Mouse (Mus musculus): ENCODE results near the gene Clspn.
A peak's percentile ranks its signal among the peaks of the same experiment; 100 is the strongest.

Gene Clspn

DNA sequence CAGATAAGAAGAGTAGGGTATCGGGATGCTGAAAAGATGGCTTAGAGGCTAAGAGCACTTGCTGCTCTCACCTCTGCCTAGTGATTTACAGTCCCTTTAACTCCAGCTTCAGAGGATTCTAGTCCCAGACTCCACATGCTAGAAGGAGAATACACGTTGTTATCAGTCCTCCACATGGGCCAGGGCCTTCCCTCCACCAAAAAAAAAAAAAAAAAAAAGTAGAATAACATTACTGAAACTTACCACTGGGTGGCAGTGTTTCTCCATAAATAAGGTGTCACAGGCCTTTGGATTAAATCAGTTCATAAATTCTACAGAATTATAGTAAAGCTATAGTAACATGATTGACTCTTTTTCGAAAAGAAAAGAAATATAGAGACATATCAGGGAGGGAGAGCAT, 2.3 kb upstream of the Clspn start:
- no peak for DNase-seq (ENCODE audit: extremely low read depth, insufficient read length, low spot score)

DNA sequence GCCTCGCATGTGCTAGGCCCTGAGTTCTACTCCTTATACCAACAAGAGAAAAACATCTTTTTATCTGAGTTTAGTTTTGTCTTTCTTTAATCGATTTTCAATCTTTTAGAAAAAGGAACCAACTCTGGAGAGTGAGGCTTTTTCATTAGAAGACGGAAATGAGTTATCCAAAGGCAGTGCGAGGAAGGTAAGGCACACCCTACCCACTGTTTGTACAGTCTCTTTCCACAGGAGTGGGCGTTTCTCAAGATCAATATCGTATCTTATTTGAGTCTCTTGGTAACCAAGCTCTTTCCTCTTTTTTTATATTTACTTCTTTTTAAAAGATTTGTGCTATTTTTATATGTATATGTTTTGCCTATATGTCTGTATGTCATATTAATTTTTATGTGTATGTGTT, 7.1 kb downstream of the Clspn start:
- no peak for DNase-seq (ENCODE audit: extremely low read depth, insufficient read length, low spot score)

DNA sequence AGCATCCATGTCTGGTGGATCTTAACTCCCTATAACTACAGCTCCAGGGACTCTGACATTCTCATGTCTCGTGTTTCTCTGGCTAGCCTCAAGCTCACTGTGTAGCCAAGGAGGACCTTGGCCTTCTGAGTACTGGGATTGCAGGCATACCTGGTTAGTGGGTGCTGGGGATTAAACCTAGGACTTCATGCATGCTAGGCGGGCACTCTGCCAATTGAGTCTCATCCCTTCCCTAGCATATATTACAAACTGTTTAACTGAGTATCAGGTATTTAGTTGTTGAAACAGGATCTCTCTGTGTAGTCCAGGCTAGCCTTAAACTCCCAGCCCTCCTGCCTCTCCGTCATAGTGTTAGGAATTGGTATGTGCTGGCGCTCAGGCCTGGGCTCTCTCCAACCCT, 10.5 kb downstream of the Clspn start:
- no peak for DNase-seq (ENCODE audit: extremely low read depth, insufficient read length, low spot score)

DNA sequence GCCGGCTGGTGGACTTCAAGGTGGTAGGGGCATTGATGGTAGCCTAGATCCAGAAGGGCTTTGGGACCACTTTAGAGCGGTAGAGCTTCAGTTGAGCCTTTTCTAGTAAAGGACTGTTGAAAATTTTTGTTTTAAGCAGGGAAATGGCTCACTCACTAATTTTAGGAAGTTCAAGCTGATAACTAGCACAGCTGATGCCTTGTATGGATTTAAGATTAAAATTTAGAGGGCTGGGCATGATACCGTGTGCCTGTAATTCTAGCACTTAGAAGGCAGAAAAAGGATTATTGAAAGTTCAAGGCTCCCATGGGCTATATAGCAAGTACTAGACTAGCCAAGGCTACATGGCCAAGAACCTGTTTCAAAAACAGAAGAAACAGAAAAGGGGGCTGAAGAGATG, 13.0 kb downstream of the Clspn start:
- DNase-seq (ENCODE audit: extremely low read depth, insufficient read length, low spot score): no peak

DNA sequence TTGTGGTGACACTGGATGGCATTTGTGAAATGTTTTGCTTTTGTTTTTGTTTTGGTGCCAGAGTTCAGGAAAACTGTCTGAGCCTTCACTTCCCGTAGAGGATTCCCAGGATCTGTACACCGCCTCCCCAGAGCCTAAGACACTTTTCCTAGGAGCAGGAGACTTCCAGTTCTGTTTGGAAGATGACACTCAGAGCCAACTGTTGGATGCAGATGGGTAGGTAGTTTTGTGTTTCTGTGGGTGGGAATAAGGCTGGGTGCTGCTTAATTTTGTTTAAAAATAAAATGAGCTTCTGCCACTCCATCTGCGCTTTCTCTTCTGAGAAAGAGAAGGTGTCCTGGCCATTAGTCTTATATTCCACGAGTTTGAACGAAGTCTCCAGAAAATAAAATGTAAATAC, 19.5 kb downstream of the Clspn start:
- no peak for DNase-seq (ENCODE audit: extremely low read depth, insufficient read length, low spot score)

DNA sequence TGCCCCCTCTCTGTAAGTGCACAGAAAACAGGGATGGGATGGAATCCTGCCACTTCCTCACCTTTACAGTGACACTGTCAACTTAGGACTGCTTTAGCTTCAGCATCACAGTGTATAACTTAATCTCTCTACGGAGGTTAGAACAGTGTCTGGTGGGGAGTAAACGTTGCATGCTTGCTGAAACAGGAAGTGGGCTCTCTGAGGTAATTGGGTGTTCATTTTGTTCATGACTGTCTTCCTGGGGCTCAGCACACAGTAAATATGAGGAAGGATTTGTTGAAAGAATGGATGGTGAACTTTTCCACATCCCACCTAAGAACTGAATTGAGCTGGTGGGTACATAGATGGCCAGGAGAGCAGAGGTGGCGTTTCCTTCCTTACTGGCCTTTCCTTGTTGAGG, 21.2 kb downstream of the Clspn start:
- DNase-seq (ENCODE audit: extremely low read depth, insufficient read length, low spot score): no peak

DNA sequence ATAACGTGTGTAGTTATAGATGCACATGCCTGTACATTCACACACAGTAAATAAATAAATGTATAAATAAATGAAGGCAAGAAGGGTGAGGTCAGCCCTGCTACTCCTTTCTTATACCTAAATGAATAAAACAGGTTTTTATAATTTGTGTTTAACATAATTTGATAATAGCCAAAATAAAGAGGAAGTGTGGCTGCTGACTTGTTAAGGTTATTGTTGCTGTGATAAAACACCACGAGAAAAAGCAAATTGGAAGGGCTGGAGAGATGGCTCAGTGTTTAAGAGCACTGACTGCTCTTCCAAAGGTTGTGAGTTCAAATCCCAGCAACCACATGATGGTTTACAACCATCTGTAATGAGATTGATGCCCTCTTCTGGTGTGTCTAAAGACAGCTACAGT, 22.3 kb downstream of the Clspn start:
- no peak for DNase-seq (ENCODE audit: extremely low read depth, insufficient read length, low spot score)

DNA sequence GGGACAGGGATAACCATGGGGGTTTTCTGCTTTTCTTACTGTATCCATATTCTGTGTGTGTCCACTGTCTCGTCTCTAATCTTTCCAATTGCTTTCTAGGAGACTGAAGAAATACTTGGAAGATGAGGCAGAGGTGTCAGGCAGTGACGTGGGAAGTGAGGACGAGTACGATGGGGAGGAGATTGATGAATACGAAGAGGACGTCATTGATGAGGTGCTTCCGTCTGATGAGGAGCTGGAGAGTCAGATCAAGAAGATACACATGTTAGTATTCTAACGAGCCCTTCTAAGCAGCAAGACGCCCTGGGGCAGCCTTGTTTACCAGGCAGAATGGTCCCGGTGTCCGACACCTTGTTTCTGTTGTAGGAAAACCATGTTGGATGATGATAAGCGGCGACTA, 29.0 kb downstream of the Clspn start:
- DNase-seq (ENCODE audit: extremely low read depth, insufficient read length, low spot score): no peak

DNA sequence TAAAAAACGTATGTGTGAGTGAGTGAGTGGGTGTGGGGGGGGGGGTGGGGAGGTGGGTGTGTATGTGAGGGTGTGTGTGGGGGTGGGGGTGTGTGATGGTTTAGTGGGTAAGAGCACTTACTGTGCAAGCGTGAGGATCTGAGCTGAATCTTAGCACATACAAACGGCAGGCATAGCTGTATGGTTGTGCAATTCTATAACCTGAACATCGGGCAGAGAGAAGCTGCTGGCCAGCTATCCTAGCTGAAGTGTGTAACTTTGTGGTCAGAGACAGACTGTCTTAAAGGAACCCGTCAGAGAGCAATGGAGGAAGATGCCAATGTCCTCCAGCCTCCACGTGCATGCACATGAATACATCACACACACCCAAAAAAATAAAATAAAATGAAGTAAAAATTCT, 35.3 kb downstream of the Clspn start:
- no peak for DNase-seq (ENCODE audit: extremely low read depth, insufficient read length, low spot score)

DNA sequence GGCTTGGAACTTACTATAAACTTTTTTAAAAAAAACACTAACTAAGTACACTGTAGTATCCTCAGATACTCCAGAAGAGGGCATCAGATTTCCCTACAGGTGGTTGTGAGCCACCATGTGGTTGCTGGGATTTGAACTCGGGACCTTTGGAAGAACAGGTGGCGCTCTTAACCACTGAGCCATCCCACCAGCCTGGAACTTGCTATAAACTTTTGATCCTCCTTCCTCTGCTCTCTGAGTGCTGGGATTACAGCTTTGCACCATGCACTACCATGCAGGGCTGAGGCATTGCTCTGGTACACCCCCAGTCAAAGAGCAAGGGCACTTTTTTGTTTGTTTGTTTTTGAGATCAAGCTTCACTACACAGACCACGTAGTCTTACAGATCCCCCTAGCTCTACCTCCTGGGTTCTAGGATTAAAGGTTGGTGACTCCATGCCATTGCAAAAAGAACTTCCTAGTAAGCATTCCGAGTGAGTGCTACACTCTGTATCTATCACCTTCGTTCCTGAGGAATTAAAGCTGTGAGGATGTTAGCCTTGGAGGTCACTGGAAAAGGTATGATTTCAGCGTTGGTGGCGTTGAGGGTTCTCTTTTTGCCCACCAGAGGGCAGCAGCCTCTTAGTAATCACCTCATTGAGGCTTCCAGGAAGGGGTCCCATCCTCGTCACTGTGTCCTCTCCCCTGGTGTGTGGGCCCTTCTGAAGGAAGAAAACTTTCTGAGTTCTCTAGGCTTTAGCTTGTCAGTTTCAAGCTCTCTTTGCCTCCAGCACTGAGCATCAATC, 43.4 kb downstream of the Clspn start:
- DNase-seq (ENCODE audit: extremely low read depth, insufficient read length, low spot score): no peak

DNA sequence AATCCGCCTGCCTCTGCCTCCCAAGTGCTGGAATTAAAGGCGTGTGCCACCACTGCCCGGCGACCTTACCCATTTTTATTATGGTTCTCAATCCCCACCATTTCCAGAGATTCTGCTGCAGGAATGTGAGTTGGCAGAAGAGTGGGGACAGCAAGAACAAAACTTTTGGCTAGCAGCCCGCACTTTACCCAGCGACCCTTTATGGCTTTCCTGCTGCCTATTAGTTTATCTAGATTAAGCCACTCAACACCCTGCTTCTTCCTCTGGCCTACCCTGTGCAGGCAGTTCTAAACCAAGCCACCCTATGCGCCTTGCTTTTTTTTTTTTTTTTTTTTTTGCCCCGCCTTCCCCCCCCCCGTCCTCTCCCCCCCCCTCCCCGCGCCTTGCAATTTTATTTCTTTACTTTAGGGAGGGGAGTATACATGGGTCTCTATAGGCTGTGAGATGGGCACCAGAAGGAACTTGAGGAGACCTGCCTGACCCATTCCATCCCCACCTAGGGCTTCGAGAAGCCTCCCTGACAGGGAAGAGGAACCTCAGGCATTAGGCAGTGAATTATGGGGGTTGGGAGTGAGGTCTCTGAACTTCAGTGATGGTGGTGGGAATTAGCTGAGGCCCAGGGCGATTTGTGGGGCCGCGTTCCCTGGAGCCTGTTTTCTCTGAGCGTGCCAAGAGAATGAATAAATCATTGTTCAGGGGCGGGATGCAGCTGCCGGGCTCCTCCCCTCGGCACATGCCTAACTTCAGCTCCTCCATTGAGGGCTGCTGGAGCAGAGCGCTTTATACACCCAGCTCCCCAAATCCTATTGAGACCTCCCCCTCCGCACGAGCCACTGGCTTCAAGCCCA, 45.1 kb downstream of the Clspn start:
- no peak for DNase-seq (ENCODE audit: extremely low read depth, insufficient read length, low spot score)

DNA sequence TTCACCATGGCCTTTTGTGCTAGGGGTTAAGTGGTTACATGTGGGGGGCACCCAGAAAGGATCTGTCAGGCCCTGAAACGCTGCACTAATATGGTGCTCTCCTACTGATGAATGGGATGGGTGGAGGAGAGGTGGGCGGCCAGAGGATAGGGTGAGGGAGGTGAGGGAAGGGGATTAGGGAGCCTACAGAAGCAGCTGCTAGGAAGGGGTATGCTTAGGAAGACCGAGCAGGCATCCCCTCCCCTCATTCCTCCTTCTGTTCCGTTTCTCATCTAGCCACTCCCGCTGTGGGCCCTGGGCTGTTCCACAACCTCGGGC, 45.7 kb downstream of the Clspn start:
- DNase-seq (ENCODE audit: extremely low read depth, insufficient read length, low spot score): no peak

DNA sequence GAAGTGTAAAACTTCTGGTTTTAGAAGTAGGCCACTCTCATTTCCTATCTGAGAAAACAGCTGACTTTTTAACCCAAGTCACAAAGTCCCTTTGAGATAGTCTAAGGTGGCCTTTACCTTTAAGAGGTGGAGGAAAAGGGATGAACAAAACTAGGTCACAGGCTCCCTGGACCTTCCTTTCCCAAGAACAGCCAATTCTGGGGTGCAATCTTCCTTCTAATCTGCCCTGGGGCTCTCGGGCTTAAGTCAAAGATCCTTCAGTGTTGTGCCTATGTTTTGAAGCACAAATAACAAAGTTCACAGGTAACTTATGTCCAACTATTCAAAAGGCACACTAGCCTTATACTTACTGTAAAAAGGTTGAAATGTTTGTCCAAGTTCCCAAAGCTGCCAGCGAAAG, 47.4 kb downstream of the Clspn start:
- DNase-seq (ENCODE audit: extremely low read depth, insufficient read length, low spot score): no peak

DNA sequence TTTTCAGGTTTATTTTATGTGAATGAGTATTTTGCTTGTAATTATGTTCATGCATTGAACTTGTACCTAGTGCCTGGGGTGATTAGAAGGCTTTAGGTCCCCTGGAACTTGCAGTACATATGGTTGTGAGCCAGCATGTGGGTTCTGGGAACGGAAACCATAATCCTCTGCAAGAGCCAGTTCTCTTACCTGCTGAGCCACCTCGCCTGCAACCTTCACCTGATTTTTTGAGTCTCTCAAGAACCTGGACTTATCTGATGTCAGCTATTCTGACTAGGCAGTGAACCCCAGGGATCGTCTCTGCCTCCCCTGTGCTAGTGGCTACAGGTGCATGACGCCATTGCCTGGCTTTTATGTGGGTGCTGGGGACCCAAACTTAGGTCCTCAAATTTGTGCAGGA, 49.0 kb downstream of the Clspn start:
- DNase-seq (ENCODE audit: extremely low read depth, insufficient read length, low spot score): no peak

DNA sequence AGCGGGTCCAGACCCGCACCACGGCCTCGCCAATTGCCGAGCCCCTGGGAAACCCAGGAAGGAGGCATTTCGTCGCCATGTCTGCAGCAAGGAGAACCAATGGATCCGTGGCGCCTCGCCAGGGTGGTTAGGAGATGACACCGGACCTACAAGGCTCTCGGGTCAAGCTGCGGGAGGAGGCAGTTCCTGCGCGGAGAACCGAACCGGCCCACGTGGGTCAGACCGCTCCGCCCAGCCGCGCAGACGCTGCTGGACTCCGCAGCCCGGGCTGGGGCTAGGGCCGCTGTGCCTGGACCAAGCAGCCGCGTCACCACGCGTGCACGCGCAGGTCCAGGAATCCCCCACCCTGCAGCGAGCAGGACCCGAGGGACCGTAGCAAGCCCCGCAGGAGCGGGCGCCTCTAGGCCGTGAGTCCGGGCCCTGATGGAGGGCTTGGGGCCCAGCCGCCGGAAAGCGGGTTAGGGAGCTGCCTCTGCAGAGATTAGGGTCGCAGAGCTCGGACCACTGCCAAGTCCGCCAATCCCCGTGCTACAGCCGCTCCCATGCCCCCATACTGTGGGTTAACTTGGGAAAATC, 53.0 kb downstream of the Clspn start, which contains the start of gene 5730409E04Rik:
5730409E04Rik (plus strand) TSS at position 213 of the 576 bp plus-strand sequence.
- no peak for DNase-seq (ENCODE audit: extremely low read depth, insufficient read length, low spot score)

DNA sequence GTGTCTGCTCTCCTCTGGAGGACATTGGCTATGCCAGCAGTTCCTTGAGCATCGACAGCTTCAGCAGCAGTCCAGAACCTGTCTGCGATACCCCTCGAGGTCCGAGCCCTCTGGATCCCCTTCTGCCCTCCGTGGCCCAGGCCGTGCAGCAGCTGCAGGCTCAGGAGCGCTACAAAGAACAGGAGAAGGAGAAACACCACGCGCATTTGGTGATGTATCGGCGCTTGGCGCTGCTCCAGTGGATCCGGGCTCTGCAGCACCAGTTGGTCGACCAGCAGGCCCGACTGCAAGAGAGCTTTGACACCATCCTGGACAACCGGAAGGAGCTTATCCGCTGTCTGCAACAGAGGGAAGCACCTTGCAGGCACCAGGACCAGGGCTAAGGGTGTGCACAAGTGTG, 55.3 kb downstream of the Clspn start:
- DNase-seq (ENCODE audit: extremely low read depth, insufficient read length, low spot score): no peak

DNA sequence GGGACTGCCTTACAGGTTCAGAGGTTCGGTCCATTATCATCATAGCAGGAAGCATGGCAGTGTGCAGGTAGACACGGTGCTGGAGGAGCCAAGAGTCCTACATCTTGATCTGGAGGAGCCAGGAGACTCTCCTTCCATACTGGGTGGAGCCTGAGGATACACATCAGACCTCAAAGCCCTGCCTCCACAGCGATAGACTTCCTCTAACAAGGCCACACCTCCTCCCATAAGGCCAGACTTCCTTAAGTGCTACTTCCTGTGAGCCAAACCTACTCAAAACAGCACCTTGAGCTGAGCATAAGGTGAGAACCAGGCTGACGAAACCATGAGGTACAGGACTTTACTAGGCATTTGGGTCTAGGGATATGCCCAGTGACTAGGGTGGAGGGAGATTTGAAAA, 59.6 kb downstream of the Clspn start:
- peak; percentile 41 for DNase-seq (ENCODE audit: extremely low read depth, insufficient read length, low spot score)

DNA sequence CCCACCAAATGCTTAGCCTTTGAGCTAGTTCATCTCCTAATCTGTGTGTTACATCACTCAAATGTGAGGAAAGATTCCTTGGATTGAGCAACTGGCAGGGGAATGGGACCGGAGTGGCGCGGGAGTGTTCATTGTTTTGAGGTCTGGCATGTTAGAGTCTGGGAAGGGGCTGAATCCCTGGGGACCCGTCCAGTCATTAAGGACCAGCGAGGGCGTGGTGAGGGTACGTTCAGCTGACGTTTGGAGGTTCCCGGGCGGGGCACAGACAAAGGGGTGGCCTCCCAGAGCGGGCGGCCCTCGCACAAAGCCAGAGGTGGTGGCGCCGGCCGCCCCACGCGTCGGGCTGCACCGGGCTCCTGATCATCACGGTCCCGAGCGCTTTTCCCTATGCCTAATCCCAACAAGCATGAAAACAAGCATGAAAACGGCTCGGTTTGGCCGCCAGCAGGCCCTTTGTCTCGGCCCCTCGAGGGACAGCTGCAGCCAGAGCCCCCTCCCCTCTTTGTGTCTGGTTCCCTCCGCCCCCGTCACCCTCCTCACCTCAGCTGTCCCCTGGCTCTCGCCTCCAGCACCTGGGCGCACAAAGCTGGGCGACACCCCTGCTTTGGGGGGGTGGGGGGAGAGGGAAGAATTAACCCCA, 63.1 kb downstream of the Clspn start:
- no peak for DNase-seq (ENCODE audit: extremely low read depth, insufficient read length, low spot score)

DNA sequence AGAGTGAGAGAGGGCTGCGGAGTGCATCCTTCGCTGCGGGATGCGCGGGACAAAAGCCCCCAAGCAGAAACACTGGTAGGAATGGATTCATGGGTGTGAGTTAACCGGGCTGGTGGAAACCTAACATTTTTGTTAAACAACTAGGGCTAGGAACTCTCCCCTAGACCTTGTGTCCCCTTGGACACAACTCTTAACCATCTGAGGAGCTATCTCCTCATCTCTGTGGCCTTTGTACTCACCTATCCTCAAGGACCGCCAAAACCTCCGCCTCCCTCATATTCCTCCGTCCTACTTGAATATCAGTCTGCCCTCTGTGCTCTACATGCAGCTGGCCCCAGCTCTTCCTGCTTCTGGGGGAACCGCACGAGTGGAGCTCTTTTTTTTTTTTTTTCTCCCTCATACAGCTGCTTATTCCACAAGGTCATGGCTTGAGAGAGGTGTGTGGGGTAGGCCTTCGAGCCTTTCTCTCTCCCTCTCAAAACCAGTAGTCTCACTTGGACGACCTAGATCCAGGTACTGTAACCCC, 63.7 kb downstream of the Clspn start:
- no peak for DNase-seq (ENCODE audit: extremely low read depth, insufficient read length, low spot score)

DNA sequence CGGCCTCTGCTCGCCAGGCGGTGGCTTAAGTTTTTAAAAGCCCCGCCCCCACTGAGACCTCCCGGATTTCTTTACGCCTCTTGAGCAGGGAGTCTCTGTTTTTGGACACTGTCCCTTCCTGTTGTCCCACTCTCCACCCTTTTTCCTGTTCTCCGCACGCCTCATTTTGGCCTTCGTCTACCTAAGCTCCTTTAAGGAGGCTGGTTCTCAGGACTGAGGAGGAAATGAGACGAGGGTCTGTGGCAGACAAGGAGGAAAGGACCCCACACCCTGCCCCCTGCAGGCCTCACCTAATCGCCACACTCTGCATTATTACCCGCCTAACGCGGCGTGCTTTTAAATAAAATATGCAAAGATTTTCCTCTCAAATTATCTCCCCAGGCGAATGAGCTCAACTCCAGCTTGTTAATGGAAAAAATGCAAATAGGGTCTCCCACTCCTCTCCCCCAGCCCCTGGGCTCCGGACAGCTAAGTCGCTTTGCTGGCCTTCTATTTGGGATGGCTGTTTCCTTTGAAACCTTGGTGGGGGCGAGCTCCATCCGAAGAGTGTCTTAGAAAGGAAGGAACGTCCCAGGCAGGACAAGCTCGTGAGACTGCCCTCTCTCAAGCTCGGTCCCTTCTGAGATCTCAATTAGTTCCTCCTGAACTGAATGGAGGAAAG, 70.4 kb downstream of the Clspn start:
- DNase-seq (ENCODE audit: extremely low read depth, insufficient read length, low spot score): no peak

DNA sequence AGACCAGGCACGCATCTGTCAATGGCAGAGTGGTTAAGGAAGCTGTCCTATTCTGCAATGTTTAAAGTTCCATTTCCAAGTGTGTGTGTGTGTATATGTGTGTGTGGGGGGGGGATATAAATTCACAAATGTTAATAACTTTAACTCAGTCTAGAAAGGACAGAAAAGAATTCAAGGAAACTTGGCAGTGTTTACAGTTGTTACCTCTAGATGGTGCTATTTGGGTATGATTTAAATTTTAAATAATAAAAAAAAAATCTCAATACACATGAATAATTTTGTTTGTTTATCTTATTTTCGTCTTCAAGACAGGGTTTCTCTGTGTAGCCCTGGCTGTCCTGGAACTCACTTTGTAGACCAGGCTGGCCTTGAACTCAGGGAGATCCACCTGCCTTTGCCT, 75.2 kb downstream of the Clspn start:
- no peak for DNase-seq (ENCODE audit: extremely low read depth, insufficient read length, low spot score)

Measured in 3134 (cell line).